Mouse (Mus musculus) liver, embryonic 14.5 days (tissue): Measurements from ENCODE around the gene Fgfr2.

Experiments used
- CTCF ChIP-seq: IDR thresholded peaks from 2 replicates; pipeline ENCODE4 v1.5.1; 2016; ENCODE audit warnings: antibody characterized with exemption, low read depth, control low read depth
- EP300 ChIP-seq: IDR thresholded peaks from 2 replicates; pipeline ENCODE4 v1.6.1; 2016; ENCODE audit warnings: antibody characterized with exemption, low read depth

GRCm38 (mm10) chr7:133090641-133091040 is 32.5 kb downstream of the Fgfr2 start:
- no peak for TF ChIP-seq CTCF
- TF ChIP-seq EP300 = no peak
